13 mouse cellular contexts compared by ENCODE assay signal in genomic region chr13:40944346-40944745, GRCm38 (mm10). TPM values are rescaled to one million over a fixed set of nuclear protein-coding genes. Genes with fewer than 3 reads are reported as not detected.
DNase-seq lines count a peak whose midpoint lies in the region; ATAC-seq lines count a peak whose summit lies in the region.
"Had no signal": no experiment of that assay in that cellular context is flagged by ENCODE, and none has a peak within 500 bp of the region (broad histone marks: within the 10 kb centered on the region; RNA-seq: fewer than 3 reads in every experiment).

No protein-coding gene starts in this region.

- no peak for ATAC-seq in limb, embryonic 13.5 days (ENCODE audit: low FRiP score, low read depth)
- ATAC-seq: intestine, postnatal 0 days; Patski had no signal

- H3K4me2 ChIP-seq in limb, embryonic 13.5 days (replicated peaks) = no peak overlapping the region

- H3K4me3 ChIP-seq in limb, embryonic 13.5 days = no peak overlapping the region
- no peak overlapping the region for H3K4me3 ChIP-seq in limb, embryonic 10.5 days

- H3K4me1 ChIP-seq in limb, embryonic 13.5 days = peaks cover 8% of the 10 kb centered on the region
- peaks cover 5% of the 10 kb centered on the region; the same call in 1 of the 2 replicates for H3K4me1 ChIP-seq in limb, embryonic 10.5 days

- 18% methylated on average over 3 of the region's 3 CpGs for WGBS in limb, embryonic 13.5 days
- 18% methylated on average over 3 of the region's 3 CpGs for WGBS in limb, embryonic 10.5 days

- peak; percentile 82 for DNase-seq in heart, adult 11 months
- no peak for DNase-seq in heart, adult 8-10 months (ENCODE audit: low spot score)
- DNase-seq in limb, embryonic 10.5 days (ENCODE audit: low spot score) = no peak
- DNase-seq in MN1 (ENCODE audit: low spot score) = peak; percentile 11
- peak; percentile 44 for DNase-seq in layer of hippocampus, adult 9-11 months
- no peak for DNase-seq in thymus, postnatal 10 days (ENCODE audit: low spot score in 2 of 2)
- DNase-seq: adrenal gland, adult 2 months; cerebellum, adult 9-11 months; gastrocnemius, postnatal 36 days; thymus, adult 18-20 months had no signal

- H3K27ac ChIP-seq in limb, embryonic 13.5 days = no peak overlapping the region
- no peak overlapping the region for H3K27ac ChIP-seq in limb, embryonic 10.5 days

- peak overlapping the region; percentile 19; the same call in 1 of the 2 replicates for H3K9ac ChIP-seq in limb, embryonic 13.5 days

- H3K27me3 ChIP-seq in limb, embryonic 13.5 days = no peaks in the 10 kb centered on the region
- no peaks in the 10 kb centered on the region for H3K27me3 ChIP-seq in limb, embryonic 10.5 days (ENCODE audit: low read depth, poor library complexity, severe bottlenecking)
- H3K27me3 ChIP-seq: Patski had no signal

- H3K9me3 ChIP-seq in limb, embryonic 13.5 days = no peaks in the 10 kb centered on the region
- H3K9me3 ChIP-seq in limb, embryonic 10.5 days (replicated peaks) = no peaks in the 10 kb centered on the region

- no peaks in the 10 kb centered on the region for H3K36me3 ChIP-seq in limb, embryonic 13.5 days
- no peaks in the 10 kb centered on the region for H3K36me3 ChIP-seq in limb, embryonic 10.5 days

RNA-seq across cellular contexts. Expression of gene Pak1ip1, which starts 56.5 kb away (rescaled TPM):
- 10 to 100 TPM; 22.1 to 25.4 (median 23.3) TPM for total RNA-seq in heart, adult 8-10 months (2022)
- 50.3 and 53.1 TPM in 2 replicates for polyA plus RNA-seq in limb, embryonic 13.5 days (2015; fragmentation: Nextera tagmentation; extraction: Ambion mirVana)
- 62.0 and 74.1 TPM in 2 replicates for polyA plus RNA-seq in limb, embryonic 10.5 days (2016; fragmentation: Nextera tagmentation; extraction: Ambion mirVana)

Comparison
In these comparisons a context has a peak if more than half of its experiments do, and no peak if none do; other contexts are left out.
1. DNase-seq: peak in heart, adult 11 months (single experiment), MN1 (single experiment) and layer of hippocampus, adult 9-11 months (single experiment); none in heart, adult 8-10 months (single experiment), limb, embryonic 10.5 days (single experiment) and thymus, postnatal 10 days (0 of 2).